In the genomic region with DNA sequence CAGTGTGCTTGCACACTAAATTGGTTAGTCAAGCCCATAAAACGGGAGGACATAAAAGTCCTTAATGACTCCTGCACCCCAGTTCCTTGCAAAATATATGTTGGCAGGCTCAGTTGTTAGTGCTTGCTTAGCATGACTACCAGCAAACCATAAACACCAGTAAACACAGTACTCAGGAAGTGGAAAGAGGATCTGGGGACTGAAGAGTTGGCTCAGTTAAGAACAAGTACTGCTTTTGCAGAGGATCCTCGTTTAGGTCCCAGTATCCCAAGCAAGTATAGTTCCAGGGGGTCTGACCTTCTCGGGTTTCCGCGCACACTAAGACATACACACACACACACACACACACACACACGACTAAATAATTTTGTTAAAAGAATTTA, we compare ENCODE assay signal across 8 mouse cellular contexts. TPM values are rescaled to one million over a fixed set of nuclear protein-coding genes. Genes with fewer than 3 reads are reported as not detected.
DNase-seq lines count a peak whose midpoint lies in the region; ATAC-seq and TF ChIP-seq lines count a peak whose summit lies in the region.

No protein-coding gene starts in this region.

- peaks cover 34% of the 10 kb centered on the region for H3K36me3 ChIP-seq in heart, embryonic 10.5 days
- peaks cover 17 to 22% of the 10 kb centered on the region in 2 experiments for H3K36me3 ChIP-seq in MEL (ENCODE audit: control insufficient read depth in 1 of 2, insufficient read depth in 2 of 2, low read length in 2 of 2)
- no peaks in the 10 kb centered on the region for H3K36me3 ChIP-seq in hindbrain, embryonic 11.5 days (ENCODE audit: control insufficient read depth, insufficient read depth, low read length)

- H3K27me3 ChIP-seq in heart, embryonic 10.5 days (ENCODE audit: insufficient read depth, poor library complexity, severe bottlenecking), result no peaks in the 10 kb centered on the region
- no peaks in the 10 kb centered on the region for H3K27me3 ChIP-seq in MEL (ENCODE audit: control insufficient read depth in 1 of 2, insufficient read depth in 2 of 2, low read length in 2 of 2)
- H3K27me3 ChIP-seq in hindbrain, embryonic 11.5 days (ENCODE audit: control insufficient read depth, insufficient read depth, low read length), result no peaks in the 10 kb centered on the region

- peak overlapping the region; percentile 77 for H3K4me3 ChIP-seq in heart, embryonic 10.5 days
- H3K4me3 ChIP-seq in MEL (ENCODE audit: control insufficient read depth in 1 of 2, insufficient read depth in 1 of 2, low read depth in 2 of 2, low read length in 2 of 2), result peak overlapping the region; percentile 53 to 80
- H3K4me3 ChIP-seq in hindbrain, embryonic 11.5 days (ENCODE audit: low read depth, low read length), result no peak overlapping the region; the same call in 1 of the 2 replicates

- H3K27ac ChIP-seq in heart, embryonic 10.5 days, result peak overlapping the region; percentile 91
- H3K27ac ChIP-seq in MEL (ENCODE audit: control insufficient read depth, low read depth, low read length), result peak overlapping the region; percentile 48
- no peak overlapping the region; the same call in 1 of the 2 replicates for H3K27ac ChIP-seq in hindbrain, embryonic 11.5 days (ENCODE audit: low read depth, low read length)

- TF ChIP-seq POLR2A in MEL (IDR thresholded peaks at IDR 0.05; ENCODE audit: control insufficient read depth in 1 of 2, insufficient read depth in 1 of 2, low read depth in 1 of 2, low read length in 2 of 2, poor library complexity in 1 of 2), result no peak

- H3K9ac ChIP-seq in MEL (ENCODE audit: control insufficient read depth, low read depth, low read length, poor library complexity, severe bottlenecking), result peak overlapping the region; percentile 27
- H3K9ac ChIP-seq in hindbrain, embryonic 11.5 days (ENCODE audit: low read depth, low read length), result no peak overlapping the region

- peak overlapping the region; percentile 74 for H3K4me2 ChIP-seq in hindbrain, embryonic 11.5 days (replicated peaks; ENCODE audit: low read depth, low read length)

- no peak; the same call in 1 of the 2 replicates for ATAC-seq in hindbrain, embryonic 11.5 days (ENCODE audit: low FRiP score)
- ATAC-seq in megakaryocyte-erythroid progenitor cell, adult 5-6 weeks (replicated peaks; ENCODE audit: low FRiP score, low TSS enrichment, poor library complexity, severe bottlenecking), result peak; percentile 45

- 39% methylated on average over 6 of the region's 6 CpGs for WGBS in heart, embryonic 10.5 days
- 47% methylated on average over 6 of the region's 6 CpGs for WGBS in hindbrain, embryonic 11.5 days

- TF ChIP-seq RAD21 in MEL (IDR thresholded peaks at IDR 0.05; ENCODE audit: low read depth, low read length), result no peak

- peaks cover 8% of the 10 kb centered on the region for H3K79me2 ChIP-seq in MEL (ENCODE audit: control insufficient read depth, insufficient read depth, low read length, poor library complexity)

- H3K9me3 ChIP-seq in heart, embryonic 10.5 days, result no peaks in the 10 kb centered on the region
- H3K9me3 ChIP-seq in MEL (replicated peaks; ENCODE audit: insufficient read depth, low read length), result no peaks in the 10 kb centered on the region
- H3K9me3 ChIP-seq in hindbrain, embryonic 11.5 days (ENCODE audit: control insufficient read depth, low read length), result no peaks in the 10 kb centered on the region

- intact Hi-C loops in heart, postnatal 14 days (cut with DNase I), result loop anchor here (2.0 kb wide), 1 partner anchor 38 kb away; no protein-coding TSS in a partner anchor

- TF ChIP-seq CTCF in MEL (IDR thresholded peaks at IDR 0.05 in 2 of 3, conservative IDR thresholded peaks at IDR 0.05 in 1 of 3; ENCODE audit: control insufficient read depth in 1 of 3, insufficient read depth in 1 of 3, low read depth in 2 of 3, low read length in 3 of 3, poor library complexity in 1 of 3, severe bottlenecking in 1 of 3), result no peak

- no peak for DNase-seq in heart, embryonic 10.5 days (ENCODE audit: low spot score)
- DNase-seq in heart, postnatal 14 days, result no peak
- no peak for DNase-seq in MEL (ENCODE audit: low read depth, low spot score)
- DNase-seq in hindbrain, embryonic 11.5 days (ENCODE audit: low spot score), result no peak
- DNase-seq in T-cell, adult 2 months (ENCODE audit: low spot score), result no peak
- DNase-seq in layer of hippocampus, postnatal 25 days (ENCODE audit: extremely low spot score in 1 of 2, low spot score in 1 of 2), result no peak
- DNase-seq in kidney, postnatal 10 days, result no peak

- TF ChIP-seq EP300 in MEL (IDR thresholded peaks at IDR 0.05; ENCODE audit: low read depth in 1 of 2, low read length in 2 of 2), result 0 out of 4 replicates have a peak, but pooled peaks of 1 of the 2 experiments have one; percentile 14

- peaks cover 25% of the 10 kb centered on the region for H3K4me1 ChIP-seq in heart, embryonic 10.5 days
- peaks cover 5 to 8% of the 10 kb centered on the region in 2 experiments for H3K4me1 ChIP-seq in MEL (ENCODE audit: control insufficient read depth in 1 of 2, insufficient read depth in 2 of 2, low read length in 2 of 2)
- no peaks in the 10 kb centered on the region; the same call in 1 of the 2 replicates for H3K4me1 ChIP-seq in hindbrain, embryonic 11.5 days (replicated peaks; ENCODE audit: control insufficient read depth, insufficient read depth, low read length)

TF ChIP-seq in MEL, 35 proteins besides CTCF, POLR2A, EP300 and RAD21 (continues in another document):
- TF ChIP-seq CHD2 (IDR thresholded peaks at IDR 0.05; ENCODE audit: low read length), result no peak
- peak; percentile 33; the same call in 1 of the 2 replicates for TF ChIP-seq MXI1 (IDR thresholded peaks at IDR 0.05; ENCODE audit: low read depth, low read length)
- no peak for TF ChIP-seq SMC3 (IDR thresholded peaks at IDR 0.05; ENCODE audit: low read depth, low read length)
- no peak for TF ChIP-seq ZC3H11A (IDR thresholded peaks at IDR 0.05; ENCODE audit: low read depth, low read length)
- no peak for TF ChIP-seq TCF12 (IDR thresholded peaks at IDR 0.05; ENCODE audit: low read depth, low read length)
- peak; percentile 68; the same call in 1 of the 2 replicates for TF ChIP-seq SIN3A (IDR thresholded peaks at IDR 0.05; ENCODE audit: low read length)
- TF ChIP-seq ZMIZ1 (IDR thresholded peaks at IDR 0.05; ENCODE audit: low read depth, low read length), result no peak
- 0 out of 2 replicates have a peak, but pooled peaks have one; percentile 12 for TF ChIP-seq ZKSCAN1 (IDR thresholded peaks at IDR 0.05; ENCODE audit: low read depth, low read length)
- no peak for TF ChIP-seq MYC (IDR thresholded peaks at IDR 0.05; ENCODE audit: low read depth, low read length)
- TF ChIP-seq USF1 (IDR thresholded peaks at IDR 0.05; ENCODE audit: low read depth, low read length), result no peak; the same call in 1 of the 2 replicates
- TF ChIP-seq RCOR1 (IDR thresholded peaks at IDR 0.05; ENCODE audit: low read depth, low read length), result no peak; the same call in 1 of the 2 replicates
- no peak; the same call in 1 of the 2 replicates for TF ChIP-seq POLR2AphosphoS2 (IDR thresholded peaks at IDR 0.05; ENCODE audit: low read length)
- TF ChIP-seq TAL1 (IDR thresholded peaks at IDR 0.05; ENCODE audit: low read length), result no peak

RNA-seq across cellular contexts. Expression of gene Slc25a17, which starts 0.4 kb away (rescaled TPM):
- polyA plus RNA-seq in heart, embryonic 10.5 days (2016; fragmentation: Nextera tagmentation; extraction: Ambion mirVana), result 58.5 and 70.4 TPM in 2 replicates
- total RNA-seq in heart, postnatal 14 days (2021), result 10 to 100 TPM; 24.3 to 26.5 TPM
- total RNA-seq in MEL (2012; rRNA removed), result 39.8 and 40.6 TPM in 2 replicates
- polyA plus RNA-seq in MEL (2012; ENCODE audit: insufficient read depth in 1 of 2, insufficient read length in 2 of 2, low read depth in 1 of 2, low replicate concordance in 2 of 2, missing spikeins in 1 of 2), result 10 to 100 TPM in 1 of 2 experiments, not detected in 1; 64.1 TPM
- polyA plus RNA-seq in hindbrain, embryonic 11.5 days (2014; fragmentation: Nextera tagmentation; extraction: Ambion mirVana), result 111 and 118 TPM in 2 replicates
- total RNA-seq in megakaryocyte-erythroid progenitor cell, adult 5-6 weeks (2014; fragmentation: Nextera tagmentation), result 54.3 and 76.2 TPM in 2 replicates
- 89.4 and 90.9 TPM in 2 replicates for total RNA-seq in megakaryocyte-erythroid progenitor cell, adult 5-6 weeks (2017)
- total RNA-seq in layer of hippocampus, postnatal 25 days (2021), result 10 to 100 TPM; 42.4 to 44.8 TPM

RNA-seq across cellular contexts. Expression of gene St13, which starts 38.9 kb away (rescaled TPM):
- 154 and 183 TPM in 2 replicates for polyA plus RNA-seq in heart, embryonic 10.5 days (2016; fragmentation: Nextera tagmentation; extraction: Ambion mirVana)
- total RNA-seq in heart, postnatal 14 days (2021), result 10 to 100 TPM; 71.5 to 86.1 TPM
- 187 and 191 TPM in 2 replicates for total RNA-seq in MEL (2012; rRNA removed)
- 100 to 1,000 TPM in 1 of 2 experiments, not detected in 1; 423 TPM for polyA plus RNA-seq in MEL (2012; ENCODE audit: insufficient read depth in 1 of 2, insufficient read length in 2 of 2, low read depth in 1 of 2, low replicate concordance in 2 of 2, missing spikeins in 1 of 2)
- 178 TPM in 2 replicates for polyA plus RNA-seq in hindbrain, embryonic 11.5 days (2014; fragmentation: Nextera tagmentation; extraction: Ambion mirVana)
- total RNA-seq in megakaryocyte-erythroid progenitor cell, adult 5-6 weeks (2014; fragmentation: Nextera tagmentation), result 175 and 195 TPM in 2 replicates
- total RNA-seq in megakaryocyte-erythroid progenitor cell, adult 5-6 weeks (2017), result 481 and 514 TPM in 2 replicates
- 100 to 1,000 TPM; 171 to 182 TPM for total RNA-seq in layer of hippocampus, postnatal 25 days (2021)

RNA-seq across cellular contexts. Expression of gene Xpnpep3, which starts 38.9 kb away (rescaled TPM):
- 12.3 and 15.1 TPM in 2 replicates for polyA plus RNA-seq in heart, embryonic 10.5 days (2016; fragmentation: Nextera tagmentation; extraction: Ambion mirVana)
- total RNA-seq in heart, postnatal 14 days (2021), result 10 to 100 TPM; 12.5 to 13.4 TPM
- 10.0 and 10.2 TPM in 2 replicates for total RNA-seq in MEL (2012; rRNA removed)
- 10 to 100 TPM; 13.1 to 88.4 TPM for polyA plus RNA-seq in MEL (2012; ENCODE audit: insufficient read depth in 1 of 2, insufficient read length in 2 of 2, low read depth in 1 of 2, low replicate concordance in 2 of 2, missing spikeins in 1 of 2)
- 6.8 and 7.0 TPM in 2 replicates for polyA plus RNA-seq in hindbrain, embryonic 11.5 days (2014; fragmentation: Nextera tagmentation; extraction: Ambion mirVana)
- total RNA-seq in megakaryocyte-erythroid progenitor cell, adult 5-6 weeks (2014; fragmentation: Nextera tagmentation), result 14.0 and 17.8 TPM in 2 replicates
- 24.9 and 26.2 TPM in 2 replicates for total RNA-seq in megakaryocyte-erythroid progenitor cell, adult 5-6 weeks (2017)
- 10 to 100 TPM; 13.4 to 15.3 TPM for total RNA-seq in layer of hippocampus, postnatal 25 days (2021)

RNA-seq across cellular contexts. Expression of gene Dnajb7, which starts 47.1 kb away (rescaled TPM):
- 1.5 and 1.7 TPM in 2 replicates for polyA plus RNA-seq in heart, embryonic 10.5 days (2016; fragmentation: Nextera tagmentation; extraction: Ambion mirVana)
- total RNA-seq in heart, postnatal 14 days (2021), result not detected
- not detected in 2 replicates for total RNA-seq in MEL (2012; rRNA removed)
- polyA plus RNA-seq in MEL (2012; ENCODE audit: insufficient read depth in 1 of 2, insufficient read length in 2 of 2, low read depth in 1 of 2, low replicate concordance in 2 of 2, missing spikeins in 1 of 2), result under 1 TPM in 1 of 2 experiments, not detected in 1; 0.17 TPM
- polyA plus RNA-seq in hindbrain, embryonic 11.5 days (2014; fragmentation: Nextera tagmentation; extraction: Ambion mirVana), result 0.92 and 1.2 TPM in 2 replicates
- total RNA-seq in megakaryocyte-erythroid progenitor cell, adult 5-6 weeks (2014; fragmentation: Nextera tagmentation), result not detected in 2 replicates
- 0.34 TPM in 1 of 2 replicates, not detected in the other for total RNA-seq in megakaryocyte-erythroid progenitor cell, adult 5-6 weeks (2017)
- total RNA-seq in layer of hippocampus, postnatal 25 days (2021), result not detected
